Mouse (Mus musculus) mature B cell (primary cell): ENCODE measurements around the gene Cklf.

Source experiments
- in situ Hi-C: fragments of 300-500 bp; cut with MboI; formaldehyde crosslinking; loops from 2 replicates; pipeline ENCODE4 v1.14.3; 2019

Cklf gene

DNA sequence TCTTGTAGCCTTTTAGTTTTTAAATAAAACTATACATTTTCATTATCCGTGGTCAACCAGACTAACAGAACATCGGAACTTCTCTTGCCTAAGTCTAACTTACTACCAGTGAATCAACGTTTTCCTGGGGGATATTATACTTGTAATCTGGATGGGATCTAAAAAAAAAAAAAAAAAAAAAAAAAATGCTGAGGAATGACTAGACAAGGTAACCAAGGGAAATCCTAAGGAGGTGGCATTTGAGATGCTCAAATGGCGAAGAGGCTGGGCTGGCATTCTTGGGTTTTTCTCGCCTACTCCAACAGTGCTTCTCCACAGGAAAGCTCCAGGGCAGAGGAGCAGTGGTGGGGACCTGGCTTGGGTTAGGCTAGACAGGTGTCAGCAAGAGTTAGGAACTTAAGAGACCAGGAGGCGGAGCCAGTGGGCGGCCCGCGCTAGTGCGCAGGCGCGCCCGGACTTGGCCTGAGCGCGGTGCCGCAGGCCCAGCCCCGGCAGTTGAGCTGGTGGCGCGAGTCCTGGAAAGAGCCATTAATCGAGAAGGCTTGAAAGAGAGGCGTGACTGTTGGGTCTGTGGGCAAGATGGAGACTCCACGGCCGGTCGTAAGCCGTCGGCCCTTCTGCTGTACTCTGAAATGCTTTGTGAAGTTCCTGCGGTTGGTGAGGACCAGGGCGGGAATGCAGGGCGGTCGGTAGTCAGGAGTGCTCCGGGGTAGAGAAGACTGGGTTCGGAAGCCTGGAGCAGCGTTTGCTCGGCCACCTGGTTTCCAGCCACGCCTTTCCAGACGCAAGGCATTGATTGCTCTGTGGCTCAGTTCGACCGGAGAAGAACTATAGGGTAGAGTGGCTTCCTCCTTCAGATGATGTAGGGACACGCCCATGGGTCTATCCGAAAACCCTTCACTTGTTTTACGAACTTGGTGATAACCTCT is at the start of gene Cklf:
Gene Cklf (plus strand): TSS at position 423 of the 929 bp plus-strand sequence.
- in situ Hi-C loops, result no loop called here

DNA sequence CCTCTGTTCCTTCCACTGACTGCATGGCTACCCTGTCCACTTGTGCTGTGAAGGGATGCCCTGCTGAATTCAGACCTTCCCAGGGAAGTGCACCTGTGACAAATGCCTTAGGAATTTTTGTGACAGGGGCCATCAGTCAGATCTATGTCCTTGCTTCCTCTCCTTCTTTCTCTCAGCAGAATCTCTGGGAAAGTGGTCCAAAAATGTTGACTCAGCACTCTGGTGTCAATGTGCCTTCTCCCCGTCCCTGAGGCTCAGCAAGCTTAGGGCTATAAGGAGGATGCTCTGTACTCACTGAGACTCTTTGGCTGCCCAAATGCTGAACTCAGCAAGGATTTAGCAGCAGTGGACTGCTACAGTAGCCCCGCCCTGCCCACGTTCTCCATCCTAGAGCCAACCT is 49.0 kb upstream of the Cklf start:
- in situ Hi-C loops, result no loop called here

DNA sequence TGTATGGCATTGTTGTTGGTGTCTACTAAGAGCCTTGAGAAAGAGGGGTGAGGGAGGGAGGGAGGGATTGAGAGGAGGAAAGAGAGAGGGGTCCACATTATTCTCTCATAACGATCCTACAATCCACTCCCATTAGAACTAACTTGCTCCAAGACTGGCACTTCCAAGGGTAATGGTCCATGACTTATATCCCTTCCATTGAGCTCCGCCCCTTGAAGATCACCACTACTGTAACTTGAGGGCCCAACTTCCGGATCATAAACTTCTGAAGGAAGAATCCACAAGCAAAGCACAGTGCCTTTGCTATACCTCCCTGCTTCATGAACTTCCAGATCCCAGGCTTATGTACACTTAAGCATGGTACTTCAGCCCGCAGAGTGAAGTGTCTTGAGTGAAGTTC is 48.3 kb upstream of the Cklf start:
- in situ Hi-C loops, result no loop called here

GRCm38 (mm10) chr8:104205292-104205691 is 45.4 kb upstream of the Cklf start:
- in situ Hi-C loops, result no loop called here

- in situ Hi-C loops, result no loop called here
These were observed 33.1 kb upstream of the Cklf start for GRCm38 (mm10) chr8:104217601-104218000.

- in situ Hi-C loops, result no loop called here
These were observed 31.6 kb upstream of the Cklf start for GRCm38 (mm10) chr8:104219079-104219478.

DNA sequence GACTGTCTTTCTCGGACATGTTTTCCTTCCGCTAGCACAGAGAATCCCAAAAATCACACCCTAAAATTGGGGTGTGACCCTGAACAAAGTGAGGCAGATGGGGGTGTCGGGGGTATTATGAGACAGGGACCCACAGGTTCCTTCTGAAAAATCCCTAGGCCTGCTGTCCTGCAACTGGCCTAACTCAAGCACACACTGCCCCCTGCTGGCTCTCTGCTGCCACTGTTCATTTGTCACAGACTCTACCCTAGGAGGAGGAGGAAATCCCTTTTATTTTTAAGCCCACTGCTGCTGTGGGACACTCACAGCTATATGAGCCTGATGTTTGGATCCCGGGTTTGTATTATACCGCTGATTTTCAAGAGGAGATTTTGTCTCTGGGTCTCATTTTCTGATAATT is 30.9 kb upstream of the Cklf start:
- in situ Hi-C loops, result loop anchor here (10.0 kb wide), 1 partner anchor 125 kb away; no protein-coding TSS in a partner anchor

GRCm38 (mm10) chr8:104227048-104227447 is 23.6 kb upstream of the Cklf start:
- in situ Hi-C loops, result loop anchor here (10.0 kb wide), 1 partner anchor 132 kb away; no protein-coding TSS in a partner anchor

DNA sequence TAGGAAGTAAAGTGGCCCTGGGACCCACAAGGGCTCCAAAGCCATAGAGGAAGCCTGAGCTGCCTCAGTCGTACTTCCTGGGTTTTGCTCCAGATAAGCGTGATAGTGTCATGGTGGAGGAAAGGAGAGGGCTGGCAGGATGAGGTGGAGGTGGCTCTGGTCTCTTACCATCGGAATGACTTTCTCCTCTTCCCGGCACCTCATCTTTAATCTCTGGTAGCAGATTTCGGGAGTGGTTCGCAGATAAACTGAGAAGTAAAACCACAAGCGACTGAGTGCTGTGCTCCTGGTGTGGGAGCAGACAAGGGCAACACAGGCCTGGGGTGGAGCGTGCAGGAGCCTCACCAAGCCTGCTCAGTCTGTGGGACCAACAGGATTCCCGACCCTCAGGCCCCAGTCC is 20.3 kb upstream of the Cklf start:
- in situ Hi-C loops, result no loop called here

DNA sequence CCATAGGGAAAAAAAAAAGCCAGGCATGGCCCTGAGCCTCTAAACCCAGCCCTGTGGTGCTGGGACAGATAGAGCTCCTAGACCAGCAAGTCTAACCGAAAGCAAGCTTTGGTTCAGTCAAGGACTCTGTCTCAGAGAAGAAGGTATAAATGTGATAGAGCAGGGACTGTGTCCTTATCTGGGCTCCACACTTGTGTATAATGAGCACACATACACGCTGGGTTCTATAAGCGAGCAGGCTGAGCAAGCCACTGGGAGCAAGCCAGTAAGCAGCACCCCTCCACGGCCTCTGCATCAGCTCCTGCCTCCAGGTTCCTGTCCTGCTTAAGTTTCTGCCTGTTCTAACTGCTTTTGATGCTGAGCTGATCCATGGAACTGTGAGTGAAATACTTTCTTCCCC is 18.6 kb upstream of the Cklf start:
- in situ Hi-C loops, result no loop called here

DNA sequence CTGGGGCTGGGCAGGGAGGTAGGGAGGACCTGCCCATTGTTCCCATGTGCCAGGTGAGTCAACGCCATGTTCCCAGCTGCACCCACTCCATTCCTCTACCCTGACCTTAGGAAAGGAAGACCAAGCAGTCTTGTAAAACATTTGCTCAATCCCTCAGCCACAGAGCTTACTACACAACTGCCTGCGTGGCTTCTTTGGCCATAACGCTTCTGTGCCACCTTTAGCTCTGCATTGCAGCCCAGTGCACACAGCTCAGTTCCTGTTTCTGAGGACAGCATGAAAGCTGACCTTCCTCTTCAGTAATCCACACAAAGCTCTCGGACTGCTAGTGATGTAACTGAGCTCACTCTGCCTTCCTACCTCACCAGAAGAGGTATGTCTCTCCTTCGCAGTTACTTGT is 17.7 kb upstream of the Cklf start:
- in situ Hi-C loops, result no loop called here

- in situ Hi-C loops, result no loop called here
These were observed 16.1 kb upstream of the Cklf start for GRCm38 (mm10) chr8:104234573-104234972.

- in situ Hi-C loops, result no loop called here
These were observed 11.2 kb upstream of the Cklf start for GRCm38 (mm10) chr8:104239418-104239861.

DNA sequence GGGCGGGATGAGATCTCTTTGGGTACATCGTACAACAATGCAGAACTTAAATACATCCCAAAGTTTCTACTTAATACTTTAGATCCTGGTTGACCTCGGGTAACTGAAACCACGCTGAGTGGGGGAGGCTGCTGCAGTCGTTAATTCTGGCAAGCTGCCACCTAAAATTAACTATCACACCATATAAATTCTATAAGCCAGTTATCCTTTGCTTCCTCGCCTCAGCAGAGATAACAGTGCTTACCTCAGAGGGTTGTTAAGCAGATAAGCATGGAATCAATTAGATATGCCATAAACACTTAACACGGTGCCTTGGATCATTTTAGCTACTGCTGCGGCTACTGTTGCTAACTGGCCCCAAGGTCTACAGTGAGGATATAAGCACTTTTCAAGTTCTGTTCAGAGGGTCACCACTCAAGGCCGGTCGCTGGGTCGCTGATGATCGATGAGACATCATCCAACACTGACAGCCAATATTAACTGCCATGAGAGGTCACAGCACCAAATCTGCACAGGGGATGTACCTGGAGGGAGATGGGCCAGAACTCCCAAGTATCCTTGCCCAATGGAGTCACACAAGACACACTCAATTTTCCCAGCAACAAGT is 8.5 kb upstream of the Cklf start:
- in situ Hi-C loops, result loop anchor here (10.0 kb wide), 1 partner anchor 203 kb away; the partner anchor contains the start of gene Dync1li2

GRCm38 (mm10) chr8:104246621-104247020 is 4.0 kb upstream of the Cklf start:
- in situ Hi-C loops, result loop anchor here (10.0 kb wide), 1 partner anchor 198 kb away; the partner anchor contains the start of gene Dync1li2

- in situ Hi-C loops, result loop anchor here (10.0 kb wide), 1 partner anchor 198 kb away; the partner anchor contains the start of gene Dync1li2
These were observed 3.4 kb upstream of the Cklf start for GRCm38 (mm10) chr8:104247054-104247907.

- in situ Hi-C loops, result loop anchor here (10.0 kb wide), 1 partner anchor 197 kb away; the partner anchor contains the start of gene Dync1li2
These were observed 2.8 kb upstream of the Cklf start for GRCm38 (mm10) chr8:104247908-104248275.

- in situ Hi-C loops, result loop anchor here (10.0 kb wide), 1 partner anchor 197 kb away; the partner anchor contains the start of gene Dync1li2
These were observed 2.4 kb upstream of the Cklf start, which contains the start of gene Tk2 for GRCm38 (mm10) chr8:104248276-104248675. Gene Tk2, minus strand, starts transcription at chr8:104248558.

GRCm38 (mm10) chr8:104249442-104249996 is 1.1 kb upstream of the Cklf start:
- in situ Hi-C loops, result loop anchor here (10.0 kb wide), 1 partner anchor 195 kb away; the partner anchor contains the start of gene Dync1li2

DNA sequence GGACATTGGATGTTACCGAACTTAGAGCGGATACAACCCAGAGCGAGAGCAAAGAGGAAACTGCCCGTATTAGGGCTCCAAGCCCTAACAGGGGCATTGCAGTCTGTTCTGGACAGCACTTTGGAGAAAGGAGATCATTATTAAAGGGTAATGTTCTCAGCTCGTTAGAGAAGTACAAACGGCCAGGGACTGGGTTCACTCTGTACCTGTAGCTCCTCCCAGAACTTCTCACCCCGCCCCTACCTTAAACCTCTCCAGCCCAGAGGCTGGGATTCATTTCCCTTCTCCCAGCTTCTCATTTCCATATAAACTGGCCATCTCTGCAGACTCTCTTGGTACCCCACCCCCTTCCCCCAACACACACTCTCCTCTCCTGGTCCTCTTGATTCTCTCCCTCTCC is 800 bp downstream of the Cklf start:
- in situ Hi-C loops, result no loop called here

DNA sequence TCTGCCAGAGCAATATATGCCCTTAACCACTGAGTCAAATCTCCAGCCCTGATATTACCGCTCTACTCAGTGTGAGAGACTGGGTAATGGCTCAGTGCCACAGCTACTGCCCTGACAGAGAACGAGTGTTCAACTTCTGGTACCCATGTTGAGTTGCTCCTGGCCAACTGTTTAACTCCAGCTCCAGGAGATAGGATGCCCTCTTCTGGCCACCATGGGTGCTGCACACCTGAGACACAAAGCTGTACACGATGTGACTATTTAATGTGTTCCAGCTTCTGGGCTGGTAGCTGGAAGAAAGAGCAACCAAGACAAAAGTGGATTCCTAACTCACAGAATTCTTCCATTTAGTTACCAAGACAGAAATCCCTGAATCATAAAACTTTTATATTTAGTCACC is 2.4 kb downstream of the Cklf start:
- in situ Hi-C loops, result no loop called here
